Mouse (Mus musculus) neural tube, embryonic 11.5 days (tissue): ENCODE results near the gene Klhdc7b. TPM values are rescaled to one million over a fixed set of nuclear protein-coding genes. Genes with fewer than 3 reads are reported as not detected.
"Not testable (repeated sequence)": the region's sequence is repeated elsewhere in the genome, so short reads cannot be mapped to it uniquely, and the experiment has no call there.

Source experiments
- ATAC-seq: fragments of 200-750 bp; cut with Nextera tagmentation; 2 replicates; pipeline ENCODE4 v1.8.0; 2017; ENCODE audit warnings: moderate number of reproducible peaks, mild to moderate bottlenecking, moderate TSS enrichment, moderate library complexity; ENCODE audit not compliant: insufficient read depth, low FRiP score, low TSS enrichment
- DNase-seq: peaks from one replicate; pipeline ENCODE4 v3.0.0-alpha.2; 2015; ENCODE audit warnings: low spot score
- H3K27ac ChIP-seq: fragments of 300-500 bp; sonication (generic); 2 replicates; pipeline ENCODE4 v1.5.1; 2014; ENCODE audit warnings: low read depth, mild to moderate bottlenecking, low read length
- H3K27me3 ChIP-seq: fragments of 300-500 bp; sonication (generic); 2 replicates; pipeline ENCODE4 v1.6.1; 2014; ENCODE audit warnings: mild to moderate bottlenecking, low read length, mixed read lengths; ENCODE audit not compliant: control insufficient read depth, insufficient read depth
- H3K36me3 ChIP-seq: fragments of 300-500 bp; sonication (generic); 2 replicates; pipeline ENCODE4 v1.6.1; 2014; ENCODE audit warnings: mild to moderate bottlenecking, low read length, moderate library complexity, mixed read lengths; ENCODE audit not compliant: control insufficient read depth, insufficient read depth
- H3K4me1 ChIP-seq: fragments of 300-500 bp; sonication (generic); 2 replicates; pipeline ENCODE4 v1.6.1; 2014; ENCODE audit warnings: low read length, mixed read lengths; ENCODE audit not compliant: control insufficient read depth, insufficient read depth
- H3K4me2 ChIP-seq: fragments of 300-500 bp; sonication (generic); 2 replicates; pipeline ENCODE4 v1.6.1; 2014; ENCODE audit warnings: low read depth, mild to moderate bottlenecking, moderate library complexity
- H3K4me3 ChIP-seq: fragments of 300-500 bp; sonication (generic); 2 replicates; pipeline ENCODE4 v1.5.1; 2014; ENCODE audit warnings: low read depth, low read length
- H3K9ac ChIP-seq: fragments of 300-500 bp; sonication (generic); 2 replicates; pipeline ENCODE4 v1.6.1; 2014; ENCODE audit warnings: mild to moderate bottlenecking, low read length
- H3K9me3 ChIP-seq: fragments of 300-500 bp; sonication (generic); 2 replicates; pipeline ENCODE4 v1.6.1; 2016; ENCODE audit warnings: low read length; ENCODE audit not compliant: control insufficient read depth
- WGBS: fragments of 180-500 bp; shearing (Covaris S2); extraction: QIAGEN DNeasy Blood & Tissue Kit; methylation state at CpG from one replicate; pipeline ENCODE4 v1.1.7; 2014; 5-methylcytosine and 5-hydroxymethylcytosine counted together
- polyA plus RNA-seq: library from polyadenylated mRNA; unstranded; fragments of >200 nt; fragmentation: Nextera tagmentation; extraction: Ambion mirVana; gene quantifications from 2 replicates; pipeline ENCODE4 v1.2.1, GENCODE M21; 2014

Klhdc7b gene
- polyA plus RNA-seq, 1 experiment from 2014 or later = not detected

DNA sequence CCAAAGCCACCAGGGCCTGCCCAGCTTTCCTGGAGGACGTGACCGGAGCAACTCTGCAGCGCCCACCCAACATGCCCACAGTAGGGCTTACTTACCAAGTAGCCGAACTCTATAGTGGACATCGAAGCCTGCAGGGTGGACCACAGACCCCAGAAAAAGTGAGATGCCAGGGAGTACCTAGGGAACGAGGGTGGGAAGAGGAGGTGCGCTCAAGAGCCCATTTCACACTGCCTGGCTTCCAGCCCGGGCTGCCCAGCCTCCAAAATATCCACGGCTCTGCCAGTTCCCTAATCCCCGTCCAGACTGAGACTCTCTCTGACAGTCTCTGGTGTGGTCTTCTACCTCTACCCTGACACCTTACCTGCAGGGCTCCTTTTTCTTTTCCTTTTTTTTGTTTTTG, 42.0 kb downstream of the Klhdc7b start:
- no peak for ATAC-seq
- Histone ChIP-seq H3K9ac (no peak overlapping the region), H3K27me3 (no peaks in the 10 kb centered on the region), H3K27ac (no peak overlapping the region), H3K4me1 (peaks cover 8% of the 10 kb centered on the region), H3K4me3 (no peak overlapping the region), H3K9me3 (no peaks in the 10 kb centered on the region), H3K4me2 (no peak overlapping the region), H3K36me3 (no peaks in the 10 kb centered on the region)
- DNase-seq = no peak
- 91% methylated on average over 10 of the region's 10 CpGs for WGBS

DNA sequence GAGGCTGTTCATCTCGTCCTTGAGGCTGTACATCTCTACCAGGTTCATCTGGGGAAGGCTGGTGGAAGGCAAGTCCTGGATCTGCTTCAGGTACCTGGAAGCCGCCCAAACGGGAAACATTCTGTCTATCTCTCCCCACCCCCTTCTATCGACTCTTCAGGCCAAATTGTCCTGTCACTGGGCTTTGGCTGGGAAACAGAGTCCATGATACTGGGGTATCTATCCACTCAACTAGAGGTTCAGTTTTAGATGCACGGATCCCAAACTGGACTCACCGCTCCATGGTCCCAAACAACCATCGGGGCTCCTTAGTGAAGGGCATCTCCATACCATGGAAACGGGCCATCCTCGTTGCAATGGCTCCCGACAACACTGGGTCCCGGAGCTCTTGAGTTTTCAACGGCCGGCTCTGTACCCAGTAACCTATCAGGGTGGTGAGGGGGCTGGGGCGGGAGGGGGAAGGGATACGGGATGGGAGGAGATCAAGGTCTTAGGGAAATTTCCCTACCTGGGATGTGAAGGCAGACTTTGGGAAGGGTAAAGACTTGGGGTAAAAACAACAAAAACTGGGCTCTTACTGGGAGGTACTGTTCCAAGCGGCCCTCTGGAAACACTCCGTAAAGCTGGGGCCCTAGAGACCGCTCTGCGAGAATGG, 43.5 kb downstream of the Klhdc7b start:
- ATAC-seq = no peak
- no peak overlapping the region for H3K27ac ChIP-seq
- 81% methylated on average over 19 of the region's 19 CpGs for WGBS

GRCm38 (mm10) chr15:89428821-89429351, 44.2 kb downstream of the Klhdc7b start:
- peak; percentile 58 for ATAC-seq
- Histone ChIP-seq H3K4me2 (peak overlapping the region; percentile 91), H3K4me1 (peaks cover 8% of the 10 kb centered on the region), H3K27ac (peak overlapping the region; percentile 80; the same call in 1 of the 2 replicates), H3K9ac (peak overlapping the region; percentile 59), H3K4me3 (peak overlapping the region; percentile 50), H3K27me3 (no peaks in the 10 kb centered on the region), H3K9me3 (no peaks in the 10 kb centered on the region), H3K36me3 (no peaks in the 10 kb centered on the region)
- DNase-seq = no peak
- WGBS = 6% methylated on average over 22 of the region's 22 CpGs

More for the DNA sequence above, 43.5 kb downstream of the Klhdc7b start:
- H3K27me3 ChIP-seq = no peaks in the 10 kb centered on the region
- no peaks in the 10 kb centered on the region for H3K36me3 ChIP-seq
- H3K4me3 ChIP-seq = peak overlapping the region; percentile 50
- peak overlapping the region; percentile 91 for H3K4me2 ChIP-seq
- H3K4me1 ChIP-seq = peaks cover 8% of the 10 kb centered on the region
- no peaks in the 10 kb centered on the region for H3K9me3 ChIP-seq
- H3K9ac ChIP-seq = no peak overlapping the region
- no peak for DNase-seq

DNA sequence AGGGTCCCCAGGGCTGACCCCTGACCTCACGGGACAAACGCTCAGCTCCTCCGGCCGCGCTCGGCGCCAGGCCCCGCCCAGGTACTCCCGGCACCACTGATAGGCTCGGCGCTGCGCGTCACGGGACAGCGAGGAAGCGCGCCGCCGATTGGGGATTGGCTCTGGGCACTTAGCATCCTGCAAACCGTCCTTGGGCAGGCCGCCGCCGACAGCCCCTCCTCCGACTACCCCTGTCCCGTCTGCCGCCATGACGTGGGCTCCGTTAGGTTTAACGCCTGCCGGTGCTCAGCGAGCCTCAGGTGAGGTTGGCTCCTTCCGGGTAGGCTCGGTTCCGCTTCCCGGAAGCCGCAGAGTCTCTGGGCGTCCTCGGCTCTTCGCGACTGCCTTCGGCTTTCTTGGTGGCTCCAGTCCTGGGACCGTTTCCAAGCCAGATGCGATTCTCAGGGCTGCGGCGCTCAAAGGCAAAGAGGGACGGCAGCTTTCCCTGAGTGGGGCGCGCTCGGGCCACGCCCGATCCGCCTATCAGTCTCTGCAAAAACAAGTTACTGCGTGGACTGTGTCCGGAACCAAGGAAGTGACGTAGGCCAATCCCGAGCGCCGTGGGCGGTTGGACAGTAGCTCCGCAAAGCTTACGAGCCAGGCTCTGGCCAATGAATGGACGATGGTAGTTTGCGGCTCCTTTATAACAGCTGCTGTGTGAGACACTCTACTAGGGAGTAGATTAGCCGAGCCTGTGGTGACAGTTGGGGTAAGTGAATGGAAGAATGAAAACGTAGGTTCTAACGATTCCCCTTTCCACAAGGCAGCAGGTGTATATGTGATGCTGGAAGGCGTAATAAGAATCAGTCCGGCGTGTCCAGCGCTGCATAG, 44.9 kb downstream of the Klhdc7b start, which contains the start of the genes C730034F03Rik, Gm44502 and Chkb:
Gene C730034F03Rik (plus strand): TSS at position 238 of the 870 bp plus-strand sequence.
Gene Gm44502 (minus strand): TSS at position 345 of the 870 bp plus-strand sequence.
Gene Chkb (minus strand): TSS at position 557 of the 870 bp plus-strand sequence.
- H3K4me2 ChIP-seq = peak within 1 kb of the TSS; percentile 91
- H3K27ac ChIP-seq = peak within 1 kb of the TSS; percentile 80
- peak within 1 kb of the TSS; percentile 50 for H3K4me3 ChIP-seq
- H3K27me3 ChIP-seq = no peaks in the 10 kb centered on the region
- under 1% methylated on average over 69 of the region's 70 CpGs for WGBS
- H3K36me3 ChIP-seq = no peaks in the 10 kb centered on the region
- ATAC-seq (peak; percentile 96), DNase-seq (peak; percentile 92)
- no peaks in the 10 kb centered on the region for H3K9me3 ChIP-seq
- peak within 1 kb of the TSS; percentile 59 for H3K9ac ChIP-seq
- peaks cover 8% of the 10 kb centered on the region for H3K4me1 ChIP-seq

DNA sequence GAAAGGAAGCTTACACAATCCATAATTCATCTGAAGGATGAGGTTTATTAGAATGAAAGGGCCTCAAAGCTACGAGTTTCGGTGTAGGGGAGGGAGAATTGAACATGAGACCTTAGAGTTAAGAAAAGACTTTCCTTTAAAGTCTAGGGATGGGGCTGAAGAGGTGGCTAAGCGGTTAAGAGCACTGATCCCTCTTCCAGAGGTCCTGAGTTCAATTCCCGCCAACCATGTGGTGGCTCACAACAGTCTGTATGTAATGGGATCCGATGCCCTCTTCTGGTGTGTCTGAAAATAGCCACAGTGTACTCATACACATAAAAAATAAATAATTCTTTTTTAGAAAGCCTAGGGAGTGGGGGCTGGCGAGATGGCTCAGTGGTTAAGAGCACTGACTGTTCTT, 45.6 kb downstream of the Klhdc7b start:
- Histone ChIP-seq H3K36me3 (no peaks in the 10 kb centered on the region), H3K4me1 (peaks cover 8% of the 10 kb centered on the region), H3K9me3 (no peaks in the 10 kb centered on the region), H3K4me2 (peak overlapping the region; percentile 91), H3K9ac (peak overlapping the region; percentile 59), H3K27me3 (no peaks in the 10 kb centered on the region), H3K27ac (peak overlapping the region; percentile 80), H3K4me3 (peak overlapping the region; percentile 50)
- WGBS = 51% methylated on average over 6 of the region's 6 CpGs
- ATAC-seq = no peak
- no peak for DNase-seq

GRCm38 (mm10) chr15:89430771-89431170, 46.1 kb downstream of the Klhdc7b start:
- not testable (repeated sequence) for ATAC-seq, H3K27me3 ChIP-seq, DNase-seq, H3K9ac ChIP-seq, H3K4me2 ChIP-seq, H3K27ac ChIP-seq, H3K9me3 ChIP-seq, H3K4me3 ChIP-seq, H3K4me1 ChIP-seq, H3K36me3 ChIP-seq
- 83% methylated on average over 9 of the region's 9 CpGs for WGBS

- DNase-seq = no peak
- Histone ChIP-seq H3K27ac (no peak overlapping the region), H3K36me3 (no peaks in the 10 kb centered on the region), H3K4me1 (peaks cover 8% of the 10 kb centered on the region), H3K27me3 (no peaks in the 10 kb centered on the region), H3K9me3 (no peaks in the 10 kb centered on the region), H3K9ac (no peak overlapping the region), H3K4me3 (no peak overlapping the region), H3K4me2 (no peak overlapping the region)
- ATAC-seq = no peak
- 92% methylated on average over 3 of the region's 3 CpGs for WGBS
Measured at GRCm38 (mm10) chr15:89431271-89431670, 46.6 kb downstream of the Klhdc7b start.

DNA sequence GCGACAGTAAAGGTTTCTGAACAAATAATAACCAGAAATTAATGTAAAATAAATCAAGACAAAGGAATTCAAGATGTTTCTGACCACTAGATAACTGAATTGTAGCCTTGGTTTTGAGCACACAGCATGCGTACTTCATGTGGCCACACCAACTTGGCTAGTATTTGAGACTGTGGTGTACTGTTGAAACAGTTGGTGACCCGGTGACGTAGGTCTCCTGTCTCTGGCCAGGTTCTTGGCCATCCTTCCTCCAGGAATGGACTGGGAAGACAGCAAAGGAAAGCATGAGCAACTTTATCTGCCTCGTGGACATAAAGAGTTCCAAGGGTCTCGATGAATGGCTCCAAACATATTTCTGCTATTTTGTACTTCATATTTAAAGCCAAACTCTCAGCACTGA, 47.1 kb downstream of the Klhdc7b start:
- H3K4me3 ChIP-seq = no peak overlapping the region
- H3K9ac ChIP-seq = no peak overlapping the region
- DNase-seq = no peak
- H3K4me1 ChIP-seq = peaks cover 8% of the 10 kb centered on the region
- no peak overlapping the region for H3K27ac ChIP-seq
- H3K9me3 ChIP-seq = no peaks in the 10 kb centered on the region
- no peaks in the 10 kb centered on the region for H3K27me3 ChIP-seq
- 90% methylated on average over 6 of the region's 6 CpGs for WGBS
- H3K4me2 ChIP-seq = no peak overlapping the region
- ATAC-seq = no peak
- H3K36me3 ChIP-seq = no peaks in the 10 kb centered on the region
